Mouse (Mus musculus) liver, embryonic 15.5 days (tissue): ENCODE results near the gene Park7. TPM values are rescaled to one million over a fixed set of nuclear protein-coding genes. Genes with fewer than 3 reads are reported as not detected.
A peak's percentile ranks its signal among the peaks of the same experiment; 100 is the strongest.

Experiments
- ATAC-seq: fragments of 200-750 bp; cut with Nextera tagmentation; 2 replicates; pipeline ENCODE4 v1.8.0; 2017; ENCODE audit warnings: moderate number of reproducible peaks, mild to moderate bottlenecking, moderate library complexity; ENCODE audit not compliant: insufficient read depth
- H3K27ac ChIP-seq: fragments of 300-500 bp; sonication (generic); replicated peaks from 2 replicates; pipeline ENCODE4 v1.5.1; 2015; ENCODE audit warnings: mild to moderate bottlenecking, inconsistent platforms
- H3K27me3 ChIP-seq: fragments of 300-500 bp; sonication (generic); 2 replicates; pipeline ENCODE4 v1.6.1; 2015; ENCODE audit warnings: mild to moderate bottlenecking, inconsistent platforms
- H3K36me3 ChIP-seq: fragments of 300-500 bp; sonication (generic); replicated peaks from 2 replicates; pipeline ENCODE4 v1.6.1; 2015; ENCODE audit warnings: moderate library complexity, mild to moderate bottlenecking, inconsistent platforms
- H3K4me1 ChIP-seq: fragments of 300-500 bp; sonication (generic); replicated peaks from 2 replicates; pipeline ENCODE4 v1.6.1; 2015; ENCODE audit warnings: inconsistent platforms
- H3K4me2 ChIP-seq: fragments of 300-500 bp; sonication (generic); 2 replicates; pipeline ENCODE4 v1.6.1; 2015; ENCODE audit warnings: moderate library complexity, mild to moderate bottlenecking, inconsistent platforms
- H3K4me3 ChIP-seq: fragments of 300-500 bp; sonication (generic); replicated peaks from 2 replicates; pipeline ENCODE4 v1.5.1; 2015; ENCODE audit warnings: mild to moderate bottlenecking, inconsistent platforms
- H3K9ac ChIP-seq: fragments of 300-500 bp; sonication (generic); 2 replicates; pipeline ENCODE4 v1.6.1; 2015; ENCODE audit warnings: moderate library complexity, mild to moderate bottlenecking, inconsistent platforms
- H3K9me3 ChIP-seq: fragments of 300-500 bp; sonication (generic); replicated peaks from 2 replicates; pipeline ENCODE4 v1.6.1; 2016; ENCODE audit warnings: inconsistent platforms
- WGBS: fragments of 180-500 bp; shearing (Covaris S2); methylation state at CpG from one replicate; pipeline ENCODE4 v1.1.7; 2015; ENCODE audit warnings: mixed read lengths; ENCODE audit not compliant: insufficient replicate concordance; 5-methylcytosine and 5-hydroxymethylcytosine counted together
- polyA plus RNA-seq: library from polyadenylated mRNA; unstranded; fragments of >200 nt; fragmentation: Nextera tagmentation; extraction: Ambion mirVana; gene quantifications from 2 replicates; pipeline ENCODE4 v1.2.1, GENCODE M21; 2015

Gene Park7
- polyA plus RNA-seq: 198 and 203 TPM in 2 replicates

DNA sequence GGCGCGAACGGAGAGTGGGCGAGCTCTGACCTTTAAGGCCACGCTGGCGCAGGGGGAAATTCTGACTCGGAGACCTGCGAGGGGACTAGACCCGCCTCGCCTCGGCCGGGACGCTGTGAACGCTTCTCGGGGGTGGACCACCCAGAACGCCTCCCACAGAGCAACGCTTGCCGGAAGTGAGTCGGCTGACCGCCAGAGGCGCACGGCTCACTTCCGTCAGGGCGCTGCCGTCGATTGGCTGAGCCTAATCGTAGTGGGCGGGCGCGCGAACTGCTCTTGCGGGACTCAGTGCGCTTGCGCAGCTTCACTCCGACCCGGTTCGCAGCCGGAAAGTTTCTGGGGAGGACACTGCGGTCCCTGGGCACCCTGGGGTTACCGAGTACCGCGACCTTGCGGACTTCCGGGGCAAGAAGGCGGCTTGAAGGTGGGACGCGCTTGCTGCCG lies at the start of gene Park7, which contains the start of gene Tnfrsf9:
TSS of gene Park7 (minus strand) at position 148 of the 444 bp plus-strand sequence.
TSS of gene Tnfrsf9 (plus strand) at position 273 of the 444 bp plus-strand sequence.
- Histone ChIP-seq H3K36me3 (no peaks in the 10 kb centered on the region), H3K4me2 (peak within 1 kb of the TSS; percentile 87), H3K9me3 (no peaks in the 10 kb centered on the region), H3K9ac (peak within 1 kb of the TSS; percentile 74), H3K4me3 (peak within 1 kb of the TSS; percentile 82), H3K27me3 (no peaks in the 10 kb centered on the region), H3K27ac (peak within 1 kb of the TSS; percentile 90), H3K4me1 (peaks cover 39% of the 10 kb centered on the region)
- WGBS: under 1% methylated on average over 48 of the region's 48 CpGs
- ATAC-seq: peak; percentile 85

DNA sequence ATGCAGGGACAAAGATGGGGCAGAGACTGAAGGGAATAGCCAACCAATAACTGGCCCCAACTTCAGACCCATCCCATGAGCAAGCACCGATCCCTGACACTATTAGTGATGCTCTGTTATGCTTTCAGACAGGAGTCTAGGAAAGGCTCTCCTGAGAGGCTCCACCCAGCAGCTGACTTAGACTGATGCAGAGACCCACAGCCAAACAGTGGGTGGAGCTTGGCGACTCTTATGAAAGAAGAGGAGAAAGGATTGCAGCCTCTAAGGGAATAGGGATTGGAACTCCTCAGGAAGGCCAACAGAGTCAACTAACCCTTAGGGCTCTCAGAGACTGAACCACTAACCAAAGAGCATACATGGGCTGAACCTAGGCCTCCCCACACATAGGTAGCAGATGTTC lies 49.5 kb upstream of the Park7 start:
- Histone ChIP-seq H3K4me2 (no peak overlapping the region), H3K27ac (no peak overlapping the region), H3K36me3 (no peaks in the 10 kb centered on the region), H3K9me3 (no peaks in the 10 kb centered on the region), H3K9ac (no peak overlapping the region), H3K27me3 (no peaks in the 10 kb centered on the region; the same call in 1 of the 2 replicates), H3K4me3 (no peak overlapping the region), H3K4me1 (peaks cover 6% of the 10 kb centered on the region; the same call in 1 of the 2 replicates)
- no peak for ATAC-seq
- WGBS: 53% methylated on average over 2 of the region's 2 CpGs

DNA sequence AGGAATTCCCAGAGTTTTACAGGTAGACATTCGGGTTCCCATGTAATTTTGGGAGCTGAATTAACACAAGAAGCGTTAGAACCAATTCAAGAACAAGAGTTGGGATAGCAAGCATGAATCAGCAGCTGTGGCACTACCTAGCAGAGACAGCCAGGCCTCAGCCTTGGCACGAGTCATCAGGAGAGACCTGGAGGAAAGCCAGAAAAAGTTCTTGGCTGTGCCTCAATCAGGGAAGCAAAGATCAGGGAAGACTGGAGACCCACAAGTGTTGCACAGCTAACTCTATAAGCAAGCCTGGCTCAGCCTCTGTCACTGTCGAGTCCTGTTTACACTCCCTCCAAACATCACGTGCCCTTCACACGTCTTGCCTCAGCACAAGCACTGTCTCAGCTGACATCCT lies 48.0 kb upstream of the Park7 start:
- Histone ChIP-seq H3K36me3 (no peaks in the 10 kb centered on the region), H3K4me3 (no peak overlapping the region), H3K4me1 (peaks cover 6% of the 10 kb centered on the region; the same call in 1 of the 2 replicates), H3K27ac (no peak overlapping the region), H3K9ac (no peak overlapping the region), H3K9me3 (no peaks in the 10 kb centered on the region), H3K27me3 (no peaks in the 10 kb centered on the region; the same call in 1 of the 2 replicates), H3K4me2 (no peak overlapping the region)
- 44% methylated on average over 6 of the region's 6 CpGs for WGBS
- ATAC-seq: no peak

DNA sequence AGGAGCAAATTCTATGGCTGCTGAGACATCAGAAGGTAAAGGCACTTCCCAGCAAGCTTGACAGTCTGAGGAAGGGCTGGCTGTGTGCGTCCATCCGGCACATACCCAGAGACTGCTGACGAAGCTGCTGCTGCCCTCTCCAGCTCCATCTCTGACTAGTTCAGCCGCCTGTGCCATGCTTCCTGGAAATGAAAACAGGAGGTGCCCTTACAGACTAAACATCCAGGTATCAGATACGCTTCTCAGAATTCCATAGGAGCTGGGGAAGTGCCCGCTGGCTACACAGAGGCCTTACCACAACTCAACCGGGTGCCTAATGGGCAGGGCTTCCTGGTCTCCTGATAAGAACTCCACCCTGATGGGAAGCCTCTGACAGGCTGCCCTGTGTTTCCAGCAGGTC lies 44.3 kb upstream of the Park7 start:
- no peak overlapping the region for H3K4me2 ChIP-seq
- no peak overlapping the region for H3K27ac ChIP-seq
- no peaks in the 10 kb centered on the region for H3K36me3 ChIP-seq
- no peaks in the 10 kb centered on the region for H3K27me3 ChIP-seq
- no peaks in the 10 kb centered on the region for H3K9me3 ChIP-seq
- no peak overlapping the region for H3K4me3 ChIP-seq
- H3K9ac ChIP-seq: no peak overlapping the region
- WGBS: 47% methylated on average over 7 of the region's 7 CpGs
- no peaks in the 10 kb centered on the region for H3K4me1 ChIP-seq
- no peak for ATAC-seq

DNA sequence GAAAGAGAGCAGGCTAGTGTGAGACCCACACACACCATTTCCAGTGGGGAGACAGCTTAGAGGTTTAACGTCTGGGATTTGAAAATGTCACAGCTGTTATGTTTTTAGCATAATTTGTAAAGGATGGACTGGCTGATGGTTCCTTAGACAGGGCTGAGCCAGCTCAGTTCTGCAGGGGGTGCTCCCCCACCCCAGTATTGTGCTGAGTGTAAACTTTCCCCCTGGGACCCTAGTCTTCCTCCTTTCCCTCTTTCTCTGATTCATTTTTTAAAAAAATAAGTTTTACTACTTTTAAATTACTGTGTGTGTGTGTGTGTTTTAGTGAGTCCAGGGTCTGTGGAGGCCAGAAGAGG lies 42.8 kb upstream of the Park7 start:
- no peak overlapping the region for H3K4me2 ChIP-seq
- no peaks in the 10 kb centered on the region for H3K27me3 ChIP-seq
- H3K4me1 ChIP-seq: no peaks in the 10 kb centered on the region
- H3K36me3 ChIP-seq: no peaks in the 10 kb centered on the region
- H3K9ac ChIP-seq: no peak overlapping the region
- no peak for ATAC-seq
- no peaks in the 10 kb centered on the region for H3K9me3 ChIP-seq
- H3K4me3 ChIP-seq: no peak overlapping the region
- no peak overlapping the region for H3K27ac ChIP-seq
- 47% methylated on average over 1 of the region's 1 CpGs for WGBS

DNA sequence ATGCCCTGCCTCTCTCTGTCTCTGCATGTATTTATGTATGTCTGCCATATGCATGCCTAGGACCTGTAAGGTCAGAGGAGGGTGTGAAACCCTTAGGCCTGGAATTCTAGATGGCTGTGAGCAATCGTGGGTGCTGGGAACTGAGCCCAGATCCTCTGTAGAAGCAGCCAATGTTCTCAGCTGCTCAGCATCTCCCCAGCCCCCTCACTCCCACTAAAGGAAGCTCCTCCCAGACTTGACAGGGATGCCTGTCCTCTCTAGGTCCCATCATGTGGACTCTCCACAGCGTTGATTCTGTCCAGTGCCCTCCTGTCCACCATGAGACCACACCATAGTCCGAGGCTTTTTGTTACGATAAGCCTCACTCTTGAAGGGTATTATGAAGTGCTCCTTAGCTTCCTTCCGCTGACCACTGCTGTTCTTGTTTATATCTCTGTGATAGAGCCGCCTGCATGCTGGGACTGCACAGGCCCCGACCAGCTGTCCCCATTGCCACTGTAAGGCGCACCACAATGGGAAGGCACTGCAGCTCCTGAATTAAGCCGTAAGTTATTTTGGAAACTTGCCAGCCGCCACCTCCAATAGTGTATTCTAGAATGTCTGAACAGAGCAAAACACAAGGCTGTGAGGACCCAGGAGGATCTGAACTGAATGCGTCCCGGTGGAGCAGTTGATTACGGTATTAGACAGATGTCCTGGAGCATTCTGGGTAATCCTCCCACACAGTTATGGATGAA lies 42.3 kb upstream of the Park7 start:
- WGBS: 69% methylated on average over 13 of the region's 13 CpGs
- no peak for ATAC-seq
- Histone ChIP-seq H3K4me1 (no peaks in the 10 kb centered on the region), H3K27ac (no peak overlapping the region), H3K36me3 (no peaks in the 10 kb centered on the region), H3K4me2 (no peak overlapping the region), H3K9ac (no peak overlapping the region), H3K4me3 (no peak overlapping the region), H3K9me3 (no peaks in the 10 kb centered on the region), H3K27me3 (no peaks in the 10 kb centered on the region; the same call in 1 of the 2 replicates)

DNA sequence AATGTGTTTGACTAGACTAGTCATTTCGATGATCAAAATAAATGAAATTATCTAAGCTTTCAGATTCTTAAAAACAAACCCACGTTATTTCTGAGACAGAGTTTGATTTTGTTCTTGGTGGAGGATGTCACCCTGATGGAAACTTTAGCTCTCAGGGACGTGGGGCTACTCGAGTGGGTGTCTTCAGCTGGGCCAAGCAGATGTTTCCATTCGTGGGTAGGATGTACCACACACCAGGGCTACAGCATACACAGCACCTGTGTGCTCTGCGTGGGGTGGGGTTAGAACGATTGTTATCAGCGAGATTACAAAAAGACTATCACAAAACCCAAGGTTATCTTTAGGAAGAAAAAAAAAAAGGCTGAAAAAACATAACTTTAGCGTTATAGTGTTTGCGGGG lies 36.7 kb upstream of the Park7 start:
- no peak overlapping the region for H3K27ac ChIP-seq
- H3K4me2 ChIP-seq: no peak overlapping the region
- H3K27me3 ChIP-seq: no peaks in the 10 kb centered on the region; the same call in 1 of the 2 replicates
- no peak overlapping the region for H3K4me3 ChIP-seq
- H3K9me3 ChIP-seq: no peaks in the 10 kb centered on the region
- H3K36me3 ChIP-seq: no peaks in the 10 kb centered on the region
- no peaks in the 10 kb centered on the region for H3K4me1 ChIP-seq
- WGBS: 54% methylated on average over 10 of the region's 10 CpGs
- H3K9ac ChIP-seq: no peak overlapping the region
- no peak for ATAC-seq

DNA sequence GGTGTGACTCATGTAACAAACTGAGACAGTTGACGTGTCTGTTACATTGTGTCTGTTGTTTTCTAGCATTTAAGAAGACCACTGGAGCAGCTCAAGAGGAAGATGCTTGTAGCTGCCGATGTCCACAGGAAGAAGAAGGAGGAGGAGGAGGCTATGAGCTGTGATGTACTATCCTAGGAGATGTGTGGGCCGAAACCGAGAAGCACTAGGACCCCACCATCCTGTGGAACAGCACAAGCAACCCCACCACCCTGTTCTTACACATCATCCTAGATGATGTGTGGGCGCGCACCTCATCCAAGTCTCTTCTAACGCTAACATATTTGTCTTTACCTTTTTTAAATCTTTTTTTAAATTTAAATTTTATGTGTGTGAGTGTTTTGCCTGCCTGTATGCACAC lies 30.5 kb upstream of the Park7 start:
- H3K4me3 ChIP-seq: no peak overlapping the region
- no peaks in the 10 kb centered on the region for H3K36me3 ChIP-seq
- no peak overlapping the region for H3K9ac ChIP-seq
- 71% methylated on average over 7 of the region's 7 CpGs for WGBS
- ATAC-seq: no peak
- H3K27ac ChIP-seq: no peak overlapping the region
- H3K9me3 ChIP-seq: no peaks in the 10 kb centered on the region
- H3K4me1 ChIP-seq: no peaks in the 10 kb centered on the region
- no peaks in the 10 kb centered on the region for H3K27me3 ChIP-seq
- H3K4me2 ChIP-seq: no peak overlapping the region

DNA sequence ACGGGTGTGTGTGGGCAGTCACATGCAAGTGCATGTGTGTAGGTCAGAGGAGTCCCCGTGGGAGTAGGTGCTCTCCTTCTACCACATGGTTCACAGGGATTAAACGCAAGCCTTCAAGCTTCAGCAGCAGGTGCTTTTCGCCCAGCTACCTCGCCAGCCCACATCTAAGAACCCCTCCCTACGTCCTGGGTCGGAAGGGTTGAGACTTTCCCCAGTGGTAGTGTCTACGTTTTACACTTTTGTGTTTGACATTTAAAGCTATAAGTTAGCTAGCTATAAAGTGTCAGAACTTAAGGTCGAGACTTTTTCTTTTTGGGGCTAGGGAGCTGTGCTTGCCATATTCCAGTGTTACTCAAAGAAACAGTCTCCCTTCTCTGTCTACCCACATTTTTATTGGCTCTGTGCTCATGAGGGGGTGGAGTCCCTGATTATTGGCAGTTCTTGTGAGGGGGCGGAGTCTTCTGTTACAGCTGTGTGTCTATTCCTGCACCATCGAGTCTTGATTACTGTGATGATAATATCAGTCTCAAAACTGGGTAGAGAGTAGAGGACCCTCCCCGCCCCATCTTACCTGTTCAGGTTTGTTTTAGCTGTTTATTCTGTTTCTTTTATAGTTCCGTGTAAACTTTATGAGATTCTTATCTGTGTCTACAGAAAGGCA lies 25.9 kb upstream of the Park7 start:
- 53% methylated on average over 13 of the region's 13 CpGs for WGBS
- Histone ChIP-seq H3K9ac (no peak overlapping the region), H3K9me3 (no peaks in the 10 kb centered on the region), H3K4me3 (no peak overlapping the region), H3K4me2 (no peak overlapping the region), H3K36me3 (no peaks in the 10 kb centered on the region), H3K27me3 (no peaks in the 10 kb centered on the region; the same call in 1 of the 2 replicates), H3K27ac (no peak overlapping the region), H3K4me1 (no peaks in the 10 kb centered on the region)
- ATAC-seq: no peak

DNA sequence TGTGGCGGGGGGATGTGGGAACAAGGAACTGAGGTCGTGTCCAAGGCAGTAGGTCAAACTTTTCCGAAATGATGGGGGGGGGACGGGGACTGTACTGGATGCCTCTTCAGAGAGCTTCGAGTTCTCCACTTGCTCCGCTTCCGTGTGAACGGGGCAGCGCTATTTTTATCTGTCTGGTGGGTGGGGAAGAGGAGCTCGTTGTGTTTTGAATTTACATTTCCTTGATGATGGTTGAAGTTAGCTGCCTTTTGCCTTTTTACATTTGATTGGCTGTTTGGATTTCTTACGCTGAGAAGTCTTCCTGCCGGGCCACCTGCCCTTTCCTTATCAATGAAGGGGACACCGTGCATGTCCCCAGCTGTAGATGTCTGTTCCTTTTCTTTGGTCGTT lies 23.8 kb upstream of the Park7 start:
- 27% methylated on average over 14 of the region's 14 CpGs for WGBS

DNA sequence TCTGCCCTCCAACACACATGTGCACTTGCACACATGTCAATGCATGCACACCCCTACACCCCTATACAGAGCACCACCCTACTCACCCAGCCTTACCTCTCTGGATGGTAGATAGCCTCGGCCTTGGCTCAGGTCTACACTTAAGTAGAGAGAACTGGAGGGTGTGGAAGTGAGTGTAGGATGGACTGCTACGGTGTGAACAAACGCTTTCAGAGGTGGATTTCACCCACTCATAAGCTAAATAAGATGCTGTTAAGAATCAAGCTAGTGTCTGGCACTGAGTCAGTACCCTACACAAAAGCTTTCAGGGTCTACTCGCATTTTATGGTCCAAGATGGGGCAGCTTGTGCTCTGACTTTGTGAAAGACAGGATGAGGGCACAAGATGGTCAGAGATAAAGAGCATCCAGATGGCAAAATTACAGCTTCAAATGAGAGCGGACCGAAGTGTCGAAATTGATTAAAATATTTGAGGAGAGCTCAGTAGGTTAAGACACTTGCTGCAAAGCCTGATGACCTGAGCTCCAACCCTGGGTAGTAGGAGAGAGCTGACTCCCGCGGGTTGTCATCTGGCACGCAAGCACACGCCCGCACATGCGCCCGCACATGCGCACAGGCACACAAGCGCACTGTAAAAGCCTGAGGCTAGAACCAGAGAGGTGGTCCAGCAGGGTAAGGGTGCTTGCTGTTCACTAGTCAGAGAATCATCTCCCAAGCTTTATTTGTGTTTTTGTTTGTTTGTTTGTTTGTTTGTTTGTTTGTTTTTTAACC lies 23.2 kb upstream of the Park7 start:
- WGBS: 62% methylated on average over 16 of the region's 16 CpGs
- Histone ChIP-seq H3K27me3 (peaks cover 2% of the 10 kb centered on the region), H3K4me3 (no peak overlapping the region), H3K36me3 (no peaks in the 10 kb centered on the region), H3K4me1 (no peaks in the 10 kb centered on the region), H3K9ac (no peak overlapping the region), H3K27ac (no peak overlapping the region), H3K9me3 (no peaks in the 10 kb centered on the region), H3K4me2 (no peak overlapping the region)
- no peak for ATAC-seq

More for the DNA sequence above, 23.8 kb upstream of the Park7 start:
- Histone ChIP-seq H3K4me1 (no peaks in the 10 kb centered on the region), H3K4me3 (no peak overlapping the region), H3K4me2 (no peak overlapping the region; the same call in 1 of the 2 replicates), H3K27ac (no peak overlapping the region), H3K27me3 (no peaks in the 10 kb centered on the region; the same call in 1 of the 2 replicates), H3K9me3 (no peaks in the 10 kb centered on the region), H3K36me3 (no peaks in the 10 kb centered on the region), H3K9ac (no peak overlapping the region)
- ATAC-seq: no peak
